Mouse (Mus musculus): Measurements from ENCODE around the gene Rfng. TPM values are rescaled to one million over a fixed set of nuclear protein-coding genes. Genes with fewer than 3 reads are reported as not detected.

Gene Rfng
- total and polyA plus RNA-seq, 2 experiments: 3.1 to 25.1 TPM

DNA sequence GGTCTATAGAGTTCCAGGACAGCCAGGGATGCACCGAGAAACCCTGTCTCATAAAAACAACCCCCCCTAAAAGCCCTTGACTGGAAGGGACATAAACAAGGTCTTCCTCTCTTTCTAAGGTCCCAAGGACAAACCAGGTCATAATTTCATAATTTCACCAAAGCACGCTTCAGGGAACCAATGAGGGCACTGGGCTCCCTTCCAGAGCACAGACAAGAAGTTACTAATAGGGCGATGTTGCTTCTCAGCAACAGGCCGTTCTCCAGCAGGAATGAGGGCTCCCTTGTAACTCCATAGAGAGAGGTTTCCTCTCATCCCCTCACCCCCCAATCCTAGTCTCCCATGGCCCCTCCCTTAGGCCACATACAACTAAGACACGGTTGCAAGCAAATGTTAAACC, 43.0 kb downstream of the Rfng start:
- DNase-seq (ENCODE audit: extremely low read depth, low read depth, low spot score): no peak
- Histone ChIP-seq H3K27ac (replicated peaks; ENCODE audit: insufficient read depth, low read depth, low read length) (no peak overlapping the region), H3K27me3 (ENCODE audit: control insufficient read depth, insufficient read depth, low read length) (no peaks in the 10 kb centered on the region), H3K79me2 (ENCODE audit: control insufficient read depth, insufficient read depth, low read length) (no peaks in the 10 kb centered on the region), H3K4me1 (ENCODE audit: control insufficient read depth, insufficient read depth, low read length) (no peaks in the 10 kb centered on the region), H3K9ac (ENCODE audit: low read depth, low read length) (no peak overlapping the region), H3K4me3 (ENCODE audit: insufficient read depth, low read depth, low read length) (no peak overlapping the region), H3K36me3 (ENCODE audit: control insufficient read depth, insufficient read depth, low read length) (no peaks in the 10 kb centered on the region)
- TF ChIP-seq POLR2A (IDR thresholded peaks at IDR 0.05; ENCODE audit: extremely low read depth, insufficient read depth, low read length) (no peak), CTCF (IDR thresholded peaks at IDR 0.05; ENCODE audit: low read depth, low read length) (no peak)
- 89% methylated on average over 5 of the region's 5 CpGs for WGBS

GRCm38 (mm10) chr11:120736424-120736823, 47.6 kb downstream of the Rfng start:
- H3K4me3 ChIP-seq (ENCODE audit: insufficient read depth, low read depth, low read length): no peak overlapping the region
- no peaks in the 10 kb centered on the region for H3K27me3 ChIP-seq (ENCODE audit: control insufficient read depth, insufficient read depth, low read length)
- H3K9ac ChIP-seq (ENCODE audit: low read depth, low read length): no peak overlapping the region
- TF ChIP-seq CTCF (IDR thresholded peaks at IDR 0.05; ENCODE audit: low read depth, low read length) (no peak), POLR2A (IDR thresholded peaks at IDR 0.05; ENCODE audit: extremely low read depth, insufficient read depth, low read length) (no peak)
- DNase-seq (ENCODE audit: extremely low read depth, low read depth, low spot score): no peak
- no peak overlapping the region for H3K27ac ChIP-seq (replicated peaks; ENCODE audit: insufficient read depth, low read depth, low read length)
- H3K36me3 ChIP-seq (ENCODE audit: control insufficient read depth, insufficient read depth, low read length): no peaks in the 10 kb centered on the region
- 79% methylated on average over 6 of the region's 6 CpGs for WGBS
- no peaks in the 10 kb centered on the region for H3K4me1 ChIP-seq (ENCODE audit: control insufficient read depth, insufficient read depth, low read length)
- H3K79me2 ChIP-seq (ENCODE audit: control insufficient read depth, insufficient read depth, low read length): no peaks in the 10 kb centered on the region

DNA sequence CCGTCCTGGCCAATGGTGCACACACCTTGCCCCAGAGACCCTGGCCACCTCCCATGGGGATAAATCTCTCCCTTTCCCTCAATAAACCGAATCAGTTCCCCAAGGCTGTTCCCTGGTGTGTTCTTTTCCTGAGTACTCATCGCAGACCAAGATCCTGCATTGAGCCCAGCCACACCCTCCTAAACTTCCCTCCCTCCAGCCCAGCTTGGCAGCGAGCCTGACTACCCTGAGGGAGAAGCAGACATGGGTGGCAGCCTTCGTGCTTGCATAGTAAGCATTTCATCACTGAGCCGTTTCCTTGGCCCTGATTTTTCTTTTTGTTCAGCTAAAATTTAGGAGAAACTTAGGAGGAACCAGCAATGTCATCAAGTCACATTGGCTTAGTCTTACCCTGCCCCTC, 50.5 kb downstream of the Rfng start:
- peak; percentile 38 for DNase-seq (ENCODE audit: extremely low read depth, low read depth, low spot score)
- WGBS: 49% methylated on average over 6 of the region's 6 CpGs

GRCm38 (mm10) chr11:120731858-120732680, 51.9 kb downstream of the Rfng start, which contains the start of gene Cbr2:
Cbr2 (minus strand) TSS chr11:120732114.
- TF ChIP-seq POLR2A (IDR thresholded peaks at IDR 0.05; ENCODE audit: extremely low read depth, insufficient read depth, low read length) (no peak), CTCF (IDR thresholded peaks at IDR 0.05; ENCODE audit: low read depth, low read length) (no peak)
- no peaks in the 10 kb centered on the region for H3K36me3 ChIP-seq (ENCODE audit: control insufficient read depth, insufficient read depth, low read length)
- WGBS: 88% methylated on average over 12 of the region's 12 CpGs
- no peaks in the 10 kb centered on the region for H3K27me3 ChIP-seq (ENCODE audit: control insufficient read depth, insufficient read depth, low read length)
- H3K9ac ChIP-seq (ENCODE audit: low read depth, low read length): no peak within 1 kb of the TSS
- H3K27ac ChIP-seq (replicated peaks; ENCODE audit: insufficient read depth, low read depth, low read length): no peak within 1 kb of the TSS
- H3K4me3 ChIP-seq (ENCODE audit: insufficient read depth, low read depth, low read length): no peak within 1 kb of the TSS
- no peaks in the 10 kb centered on the region for H3K79me2 ChIP-seq (ENCODE audit: control insufficient read depth, insufficient read depth, low read length)
- H3K4me1 ChIP-seq (ENCODE audit: control insufficient read depth, insufficient read depth, low read length): peaks cover 3% of the 10 kb centered on the region; the same call in 1 of the 2 replicates
- DNase-seq (ENCODE audit: extremely low read depth, low read depth, low spot score): no peak

More for the DNA sequence above, 50.5 kb downstream of the Rfng start:
- H3K79me2 ChIP-seq (ENCODE audit: control insufficient read depth, insufficient read depth, low read length): no peaks in the 10 kb centered on the region
- peaks cover 3% of the 10 kb centered on the region; the same call in 1 of the 2 replicates for H3K4me1 ChIP-seq (ENCODE audit: control insufficient read depth, insufficient read depth, low read length)
- H3K4me3 ChIP-seq (ENCODE audit: insufficient read depth, low read depth, low read length): no peak overlapping the region
- H3K36me3 ChIP-seq (ENCODE audit: control insufficient read depth, insufficient read depth, low read length): no peaks in the 10 kb centered on the region
- no peak overlapping the region for H3K9ac ChIP-seq (ENCODE audit: low read depth, low read length)
- H3K27me3 ChIP-seq (ENCODE audit: control insufficient read depth, insufficient read depth, low read length): no peaks in the 10 kb centered on the region
- H3K27ac ChIP-seq (replicated peaks; ENCODE audit: insufficient read depth, low read depth, low read length): no peak overlapping the region
- TF ChIP-seq CTCF (IDR thresholded peaks at IDR 0.05; ENCODE audit: low read depth, low read length) (no peak), POLR2A (IDR thresholded peaks at IDR 0.05; ENCODE audit: extremely low read depth, insufficient read depth, low read length) (no peak)

DNA sequence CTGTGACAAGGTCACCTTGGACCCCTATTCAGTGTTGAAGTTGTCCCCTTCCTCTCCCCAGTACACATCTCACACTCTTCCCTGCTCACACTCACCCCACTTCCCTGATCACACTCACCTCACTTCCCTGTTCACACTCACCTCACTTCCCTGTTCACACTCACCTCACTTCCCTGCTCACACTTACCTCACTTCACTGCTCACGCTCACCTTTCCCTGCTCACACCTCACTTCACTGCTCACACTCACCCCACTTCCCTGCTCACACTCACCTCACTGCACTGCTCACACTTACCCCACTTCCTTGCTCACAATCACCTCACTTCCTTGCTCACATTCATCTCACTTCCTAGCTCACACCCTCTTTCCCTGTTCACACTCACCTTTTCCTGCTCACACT, 52.6 kb downstream of the Rfng start:
- no peak overlapping the region for H3K27ac ChIP-seq (replicated peaks; ENCODE audit: insufficient read depth, low read depth, low read length)
- 100% methylated on average over 1 of the region's 1 CpGs for WGBS
- H3K9ac ChIP-seq (ENCODE audit: low read depth, low read length): no peak overlapping the region
- TF ChIP-seq CTCF (IDR thresholded peaks at IDR 0.05; ENCODE audit: low read depth, low read length) (no peak), POLR2A (IDR thresholded peaks at IDR 0.05; ENCODE audit: extremely low read depth, insufficient read depth, low read length) (no peak)
- no peak overlapping the region for H3K4me3 ChIP-seq (ENCODE audit: insufficient read depth, low read depth, low read length)
- no peaks in the 10 kb centered on the region for H3K79me2 ChIP-seq (ENCODE audit: control insufficient read depth, insufficient read depth, low read length)
- no peaks in the 10 kb centered on the region for H3K36me3 ChIP-seq (ENCODE audit: control insufficient read depth, insufficient read depth, low read length)
- H3K27me3 ChIP-seq (ENCODE audit: control insufficient read depth, insufficient read depth, low read length): no peaks in the 10 kb centered on the region
- H3K4me1 ChIP-seq (ENCODE audit: control insufficient read depth, insufficient read depth, low read length): peaks cover 4% of the 10 kb centered on the region; the same call in 1 of the 2 replicates
- no peak for DNase-seq (ENCODE audit: extremely low read depth, low read depth, low spot score)

Other genes with a start within 250 kb of the Rfng start
- gene Mcrip1, start 234.5 kb downstream of the Rfng start, total RNA-seq (2014; rRNA removed): 11.7 and 13.6 TPM in 2 replicates
- 36.8 and 44.4 TPM in 2 replicates for gene Mcrip1, start 234.5 kb downstream of the Rfng start, polyA plus RNA-seq (2012; rRNA removed)
- 0.28 TPM in 1 of 2 replicates, not detected in the other for gene Ppp1r27, start 233.1 kb downstream of the Rfng start, total RNA-seq (2014; rRNA removed)
- not detected in 2 replicates for gene Ppp1r27, start 233.1 kb downstream of the Rfng start, polyA plus RNA-seq (2012; rRNA removed)
- 933 and 951 TPM in 2 replicates for gene P4hb, start 211.0 kb downstream of the Rfng start, total RNA-seq (2014; rRNA removed)
- 683 and 737 TPM in 2 replicates for gene P4hb, start 211.0 kb downstream of the Rfng start, polyA plus RNA-seq (2012; rRNA removed)
- gene Arhgdia, start 202.6 kb downstream of the Rfng start, total RNA-seq (2014; rRNA removed): 14.9 and 22.3 TPM in 2 replicates
- 142 and 188 TPM in 2 replicates for gene Arhgdia, start 202.6 kb downstream of the Rfng start, polyA plus RNA-seq (2012; rRNA removed)
- gene Alyref, start 185.8 kb downstream of the Rfng start, total RNA-seq (2014; rRNA removed): 33.8 and 34.5 TPM in 2 replicates
- gene Alyref, start 185.8 kb downstream of the Rfng start, polyA plus RNA-seq (2012; rRNA removed): 12.6 and 12.9 TPM in 2 replicates
- gene Anapc11, start 185.8 kb downstream of the Rfng start, total RNA-seq (2014; rRNA removed): 8.9 and 12.8 TPM in 2 replicates
- 57.0 and 59.4 TPM in 2 replicates for gene Anapc11, start 185.8 kb downstream of the Rfng start, polyA plus RNA-seq (2012; rRNA removed)
- gene Npb, start 175.7 kb downstream of the Rfng start, total RNA-seq (2014; rRNA removed): not detected in 2 replicates
- 2.0 and 2.7 TPM in 2 replicates for gene Npb, start 175.7 kb downstream of the Rfng start, polyA plus RNA-seq (2012; rRNA removed)
- gene Pcyt2, start 166.3 kb downstream of the Rfng start, total RNA-seq (2014; rRNA removed): 494 and 540 TPM in 2 replicates
- gene Pcyt2, start 166.3 kb downstream of the Rfng start, polyA plus RNA-seq (2012; rRNA removed): 1,294 and 1,652 TPM in 2 replicates
- gene Sirt7, start 159.0 kb downstream of the Rfng start, total RNA-seq (2014; rRNA removed): 31.1 and 36.3 TPM in 2 replicates
- 69.7 and 72.1 TPM in 2 replicates for gene Sirt7, start 159.0 kb downstream of the Rfng start, polyA plus RNA-seq (2012; rRNA removed)
- gene Mafg, start 150.6 kb downstream of the Rfng start, total RNA-seq (2014; rRNA removed): 41.9 and 44.2 TPM in 2 replicates
- 60.5 and 64.2 TPM in 2 replicates for gene Mafg, start 150.6 kb downstream of the Rfng start, polyA plus RNA-seq (2012; rRNA removed)
- gene Pycr1, start 140.4 kb downstream of the Rfng start, total RNA-seq (2014; rRNA removed): 0.47 and 2.6 TPM in 2 replicates
- gene Pycr1, start 140.4 kb downstream of the Rfng start, polyA plus RNA-seq (2012; rRNA removed): 0.25 and 0.61 TPM in 2 replicates
- gene Myadml2, start 136.0 kb downstream of the Rfng start, total RNA-seq (2014; rRNA removed): not detected in 2 replicates
- not detected in 2 replicates for gene Myadml2, start 136.0 kb downstream of the Rfng start, polyA plus RNA-seq (2012; rRNA removed)
- 29.8 and 34.9 TPM in 2 replicates for gene Notum, start 123.0 kb downstream of the Rfng start, total RNA-seq (2014; rRNA removed)
- 56.0 and 61.6 TPM in 2 replicates for gene Notum, start 123.0 kb downstream of the Rfng start, polyA plus RNA-seq (2012; rRNA removed)
- 49.3 and 56.6 TPM in 2 replicates for gene Aspscr1, start 111.2 kb downstream of the Rfng start, total RNA-seq (2014; rRNA removed)
- gene Aspscr1, start 111.2 kb downstream of the Rfng start, polyA plus RNA-seq (2012; rRNA removed): 131 and 142 TPM in 2 replicates
- 20.3 and 20.5 TPM in 2 replicates for gene Cenpx, start 70.5 kb downstream of the Rfng start, total RNA-seq (2014; rRNA removed)
- 63.4 and 74.6 TPM in 2 replicates for gene Cenpx, start 70.5 kb downstream of the Rfng start, polyA plus RNA-seq (2012; rRNA removed)
- gene Lrrc45, start 70.3 kb downstream of the Rfng start, total RNA-seq (2014; rRNA removed): 4.4 and 5.1 TPM in 2 replicates
- gene Lrrc45, start 70.3 kb downstream of the Rfng start, polyA plus RNA-seq (2012; rRNA removed): 7.4 and 9.8 TPM in 2 replicates
- 0.20 and 0.55 TPM in 2 replicates for gene Rac3, start 62.7 kb downstream of the Rfng start, total RNA-seq (2014; rRNA removed)
- gene Rac3, start 62.7 kb downstream of the Rfng start, polyA plus RNA-seq (2012; rRNA removed): 0.72 and 1.1 TPM in 2 replicates
- gene Dcxr, start 56.9 kb downstream of the Rfng start, total RNA-seq (2014; rRNA removed): 215 and 230 TPM in 2 replicates
- gene Dcxr, start 56.9 kb downstream of the Rfng start, polyA plus RNA-seq (2012; rRNA removed): 512 and 554 TPM in 2 replicates
- gene Cbr2, start 52.1 kb downstream of the Rfng start, total RNA-seq (2014; rRNA removed): not detected in 2 replicates
- gene Cbr2, start 52.1 kb downstream of the Rfng start, polyA plus RNA-seq (2012; rRNA removed): 0.28 and 0.86 TPM in 2 replicates
- gene Hmga1b, start 21.4 kb downstream of the Rfng start, total RNA-seq (2014; rRNA removed): 0.54 and 0.55 TPM in 2 replicates
- 0.07 and 0.12 TPM in 2 replicates for gene Hmga1b, start 21.4 kb downstream of the Rfng start, polyA plus RNA-seq (2012; rRNA removed)
- 81.9 and 89.7 TPM in 2 replicates for gene Gps1, start 65 bp upstream of the Rfng start, total RNA-seq (2014; rRNA removed)
- gene Gps1, start 65 bp upstream of the Rfng start, polyA plus RNA-seq (2012; rRNA removed): 97.9 and 99.5 TPM in 2 replicates
- 52.1 and 52.4 TPM in 2 replicates for gene Dus1l, start 12.2 kb upstream of the Rfng start, total RNA-seq (2014; rRNA removed)
- gene Dus1l, start 12.2 kb upstream of the Rfng start, polyA plus RNA-seq (2012; rRNA removed): 69.7 and 70.6 TPM in 2 replicates
- 198 and 203 TPM in 2 replicates for gene Fasn, start 40.3 kb upstream of the Rfng start, total RNA-seq (2014; rRNA removed)
- 639 and 935 TPM in 2 replicates for gene Fasn, start 40.3 kb upstream of the Rfng start, polyA plus RNA-seq (2012; rRNA removed)
- gene Ccdc57, start 148.7 kb upstream of the Rfng start, total RNA-seq (2014; rRNA removed): 1.5 and 2.3 TPM in 2 replicates
- gene Ccdc57, start 148.7 kb upstream of the Rfng start, polyA plus RNA-seq (2012; rRNA removed): 0.80 and 1.1 TPM in 2 replicates
- 0.28 and 0.47 TPM in 2 replicates for gene Slc16a3, start 164.3 kb upstream of the Rfng start, total RNA-seq (2014; rRNA removed)
- 0.51 and 0.52 TPM in 2 replicates for gene Slc16a3, start 164.3 kb upstream of the Rfng start, polyA plus RNA-seq (2012; rRNA removed)
- 28.3 and 31.8 TPM in 2 replicates for gene Csnk1d, start 207.1 kb upstream of the Rfng start, total RNA-seq (2014; rRNA removed)
- gene Csnk1d, start 207.1 kb upstream of the Rfng start, polyA plus RNA-seq (2012; rRNA removed): 34.2 and 36.4 TPM in 2 replicates

All from liver, adult 2 months (tissue).